Mouse (Mus musculus) erythroid progenitor cell, adult 5-6 weeks (primary cell): ENCODE measurements around the gene Cit. TPM values are rescaled to one million over a fixed set of nuclear protein-coding genes. Genes with fewer than 3 reads are reported as not detected.

Experiments
- ATAC-seq: replicated peaks from 2 replicates; pipeline ENCODE4 v1.8.0; 2016; ENCODE audit warnings: moderate number of reproducible peaks, mild to moderate bottlenecking, moderate TSS enrichment, inconsistent platforms; ENCODE audit not compliant: poor library complexity, low FRiP score, severe bottlenecking
- total RNA-seq, 2 experiments: library from RNA; stranded (forward) in 1 of 2; stranded (reverse) in 1 of 2; fragments of 150-400 nt in 1 of 2; fragments of 186-747, 209-891 nt in 1 of 2; gene quantifications; 2 replicates each; pipeline versions ENCODE4 v1.2.3 to v1.2.4; 2015 to 2017; ENCODE audit warnings: low replicate concordance in 2 of 2

Gene Cit
- total RNA-seq, 2 experiments from 2014 or later = 133 to 411 TPM

GRCm38 (mm10) chr5:115850250-115851028, 5.4 kb downstream of the Cit start:
- no peak for ATAC-seq

GRCm38 (mm10) chr5:115851029-115851365, 5.9 kb downstream of the Cit start:
- ATAC-seq = no peak

- ATAC-seq = no peak
Observed at GRCm38 (mm10) chr5:115852431-115852830, 7.4 kb downstream of the Cit start.

- no peak for ATAC-seq
Observed at GRCm38 (mm10) chr5:115853691-115854090, 8.6 kb downstream of the Cit start.

GRCm38 (mm10) chr5:115854370-115854769, 9.3 kb downstream of the Cit start:
- no peak for ATAC-seq

GRCm38 (mm10) chr5:115858652-115859051, 13.6 kb downstream of the Cit start:
- no peak for ATAC-seq

- ATAC-seq = no peak
Observed at GRCm38 (mm10) chr5:115859461-115859860, 14.4 kb downstream of the Cit start.

GRCm38 (mm10) chr5:115861991-115862390, 16.9 kb downstream of the Cit start:
- ATAC-seq = no peak

- no peak for ATAC-seq
Observed at GRCm38 (mm10) chr5:115862439-115862838, 17.4 kb downstream of the Cit start.

- no peak for ATAC-seq
Observed at GRCm38 (mm10) chr5:115866296-115866695, 21.2 kb downstream of the Cit start.

GRCm38 (mm10) chr5:115868540-115868939, 23.5 kb downstream of the Cit start:
- no peak for ATAC-seq

- no peak for ATAC-seq
Observed at GRCm38 (mm10) chr5:115869198-115869597, 24.1 kb downstream of the Cit start.

- no peak for ATAC-seq
Observed at GRCm38 (mm10) chr5:115871153-115871552, 26.1 kb downstream of the Cit start.

GRCm38 (mm10) chr5:115872106-115872505, 27.0 kb downstream of the Cit start:
- ATAC-seq = no peak

GRCm38 (mm10) chr5:115872956-115873355, 27.9 kb downstream of the Cit start:
- no peak for ATAC-seq

- no peak for ATAC-seq
Observed at GRCm38 (mm10) chr5:115877425-115877824, 32.3 kb downstream of the Cit start.

- no peak for ATAC-seq
Observed at GRCm38 (mm10) chr5:115882165-115882564, 37.1 kb downstream of the Cit start.

- ATAC-seq = no peak
Observed at GRCm38 (mm10) chr5:115884429-115884828, 39.4 kb downstream of the Cit start.

- ATAC-seq = no peak
Observed at GRCm38 (mm10) chr5:115893772-115894171, 48.7 kb downstream of the Cit start.

GRCm38 (mm10) chr5:115897036-115897435, 52.0 kb downstream of the Cit start:
- ATAC-seq = no peak

GRCm38 (mm10) chr5:115907037-115908009, 62.2 kb downstream of the Cit start:
- ATAC-seq = no peak
